Mouse (Mus musculus) heart, embryonic 13.5 days (tissue): Measurements from ENCODE around the gene Pard3b. TPM values are rescaled to one million over a fixed set of nuclear protein-coding genes. Genes with fewer than 3 reads are reported as not detected.

Experiments used
- ATAC-seq: fragments of 200-750 bp; cut with Nextera tagmentation; 2 replicates; pipeline ENCODE4 v1.8.0; 2017; ENCODE audit warnings: moderate TSS enrichment; ENCODE audit not compliant: insufficient number of reproducible peaks, low FRiP score, low TSS enrichment; ENCODE audit errors: extremely low read depth
- H3K27ac ChIP-seq: fragments of 300-500 bp; sonication (generic); replicated peaks from 2 replicates; pipeline ENCODE4 v1.5.1; 2015; ENCODE audit warnings: moderate library complexity, mild to moderate bottlenecking, inconsistent platforms
- H3K27me3 ChIP-seq: fragments of 300-500 bp; sonication (generic); replicated peaks from 2 replicates; pipeline ENCODE4 v1.6.1; 2015; ENCODE audit warnings: mild to moderate bottlenecking, inconsistent platforms
- H3K36me3 ChIP-seq: fragments of 300-500 bp; sonication (generic); 2 replicates; pipeline ENCODE4 v1.6.1; 2015; ENCODE audit warnings: mild to moderate bottlenecking, inconsistent platforms
- H3K4me1 ChIP-seq: fragments of 300-500 bp; sonication (generic); 2 replicates; pipeline ENCODE4 v1.6.1; 2015; ENCODE audit warnings: inconsistent platforms
- H3K4me2 ChIP-seq: fragments of 300-500 bp; sonication (generic); 2 replicates; pipeline ENCODE4 v1.6.1; 2015; ENCODE audit warnings: inconsistent platforms, mild to moderate bottlenecking, moderate library complexity
- H3K4me3 ChIP-seq: fragments of 300-500 bp; sonication (generic); 2 replicates; pipeline ENCODE4 v1.5.1; 2015; ENCODE audit warnings: moderate library complexity, mild to moderate bottlenecking, inconsistent platforms
- H3K9ac ChIP-seq: fragments of 300-500 bp; sonication (generic); 2 replicates; pipeline ENCODE4 v1.6.1; 2015; ENCODE audit warnings: inconsistent platforms, mild to moderate bottlenecking, moderate library complexity
- H3K9me3 ChIP-seq: fragments of 300-500 bp; sonication (generic); 2 replicates; pipeline ENCODE4 v1.6.1; 2016; ENCODE audit warnings: inconsistent platforms
- WGBS: fragments of 180-500 bp; shearing (Covaris S2); methylation state at CpG from one replicate; pipeline ENCODE4 v1.1.7; 2015; ENCODE audit warnings: mixed read lengths; 5-methylcytosine and 5-hydroxymethylcytosine counted together
- polyA plus RNA-seq: library from polyadenylated mRNA; unstranded; fragments of >200 nt; fragmentation: Nextera tagmentation; extraction: Ambion mirVana; gene quantifications from 2 replicates; pipeline ENCODE4 v1.2.1, GENCODE M21; 2015

Gene Pard3b
- 11.8 and 12.2 TPM in 2 replicates for polyA plus RNA-seq

- ATAC-seq: peak; percentile 71; the same call in 1 of the 2 replicates
- H3K9me3 ChIP-seq: no peaks in the 10 kb centered on the region
Measured at GRCm38 (mm10) chr1:61638347-61639111, at the start of gene Pard3b. Gene Pard3b, plus strand, starts transcription at chr1:61638824.

GRCm38 (mm10) chr1:61616176-61616575, 22.4 kb upstream of the Pard3b start:
- H3K36me3 ChIP-seq: no peaks in the 10 kb centered on the region
- no peak overlapping the region for H3K4me2 ChIP-seq
- H3K9ac ChIP-seq: no peak overlapping the region
- no peak for ATAC-seq
- no peak overlapping the region for H3K4me3 ChIP-seq
- no peaks in the 10 kb centered on the region for H3K9me3 ChIP-seq
- no peaks in the 10 kb centered on the region for H3K27me3 ChIP-seq
- no peaks in the 10 kb centered on the region for H3K4me1 ChIP-seq
- no peak overlapping the region for H3K27ac ChIP-seq

More at GRCm38 (mm10) chr1:61638347-61639111, at the start of gene Pard3b:
- under 1% methylated on average over 59 of the region's 60 CpGs for WGBS
- peak within 1 kb of the TSS; percentile 86 for H3K4me2 ChIP-seq
- H3K4me1 ChIP-seq: peaks cover 19% of the 10 kb centered on the region
- peak within 1 kb of the TSS; percentile 96 for H3K9ac ChIP-seq
- no peaks in the 10 kb centered on the region for H3K36me3 ChIP-seq
- peak within 1 kb of the TSS; percentile 66 for H3K27ac ChIP-seq
- H3K4me3 ChIP-seq: peak within 1 kb of the TSS; percentile 96
- no peaks in the 10 kb centered on the region for H3K27me3 ChIP-seq

GRCm38 (mm10) chr1:61620651-61621050, 18.0 kb upstream of the Pard3b start:
- H3K27ac ChIP-seq: no peak overlapping the region
- H3K9me3 ChIP-seq: no peaks in the 10 kb centered on the region
- 80% methylated on average over 1 of the region's 1 CpGs for WGBS
- no peaks in the 10 kb centered on the region for H3K4me1 ChIP-seq
- H3K27me3 ChIP-seq: no peaks in the 10 kb centered on the region
- no peak overlapping the region for H3K4me3 ChIP-seq
- no peak for ATAC-seq
- H3K9ac ChIP-seq: no peak overlapping the region
- H3K4me2 ChIP-seq: no peak overlapping the region
- no peaks in the 10 kb centered on the region for H3K36me3 ChIP-seq

GRCm38 (mm10) chr1:61629857-61630256, 8.8 kb upstream of the Pard3b start:
- Histone ChIP-seq H3K9ac (no peak overlapping the region), H3K4me2 (no peak overlapping the region), H3K27me3 (no peaks in the 10 kb centered on the region), H3K27ac (no peak overlapping the region), H3K36me3 (no peaks in the 10 kb centered on the region), H3K9me3 (no peaks in the 10 kb centered on the region), H3K4me3 (no peak overlapping the region), H3K4me1 (no peaks in the 10 kb centered on the region)
- WGBS: 47% methylated on average over 2 of the region's 2 CpGs
- no peak for ATAC-seq

- H3K27ac ChIP-seq: peak overlapping the region; percentile 66
- no peaks in the 10 kb centered on the region for H3K36me3 ChIP-seq
- H3K4me3 ChIP-seq: peak overlapping the region; percentile 96
- H3K4me2 ChIP-seq: peak overlapping the region; percentile 86
- no peaks in the 10 kb centered on the region for H3K27me3 ChIP-seq
- H3K4me1 ChIP-seq: peaks cover 19% of the 10 kb centered on the region
- WGBS: 3% methylated on average over 40 of the region's 40 CpGs
- H3K9me3 ChIP-seq: no peaks in the 10 kb centered on the region
- peak overlapping the region; percentile 96 for H3K9ac ChIP-seq
- ATAC-seq: no peak; the same call in 1 of the 2 replicates
Measured at GRCm38 (mm10) chr1:61639114-61640093, 780 bp downstream of the Pard3b start.

- Histone ChIP-seq H3K9ac (no peak overlapping the region), H3K27ac (no peak overlapping the region), H3K4me2 (0 out of 2 replicates have a peak overlapping the region, but pooled peaks have one; percentile 13), H3K4me3 (no peak overlapping the region), H3K4me1 (peaks cover 19% of the 10 kb centered on the region), H3K27me3 (no peaks in the 10 kb centered on the region), H3K36me3 (no peaks in the 10 kb centered on the region), H3K9me3 (no peaks in the 10 kb centered on the region)
- ATAC-seq: no peak
- WGBS: 14% methylated on average over 4 of the region's 4 CpGs
Measured at GRCm38 (mm10) chr1:61641880-61642279, 3.3 kb downstream of the Pard3b start.

GRCm38 (mm10) chr1:61645062-61645461, 6.4 kb downstream of the Pard3b start:
- no peaks in the 10 kb centered on the region for H3K9me3 ChIP-seq
- H3K4me3 ChIP-seq: no peak overlapping the region
- H3K9ac ChIP-seq: no peak overlapping the region
- peaks cover 11% of the 10 kb centered on the region for H3K4me1 ChIP-seq
- H3K27ac ChIP-seq: no peak overlapping the region
- H3K27me3 ChIP-seq: no peaks in the 10 kb centered on the region
- no peak for ATAC-seq
- H3K4me2 ChIP-seq: no peak overlapping the region
- 64% methylated on average over 3 of the region's 3 CpGs for WGBS
- H3K36me3 ChIP-seq: no peaks in the 10 kb centered on the region

- Histone ChIP-seq H3K36me3 (no peaks in the 10 kb centered on the region), H3K9me3 (no peaks in the 10 kb centered on the region), H3K27ac (no peak overlapping the region), H3K4me2 (no peak overlapping the region), H3K9ac (no peak overlapping the region), H3K4me3 (no peak overlapping the region), H3K27me3 (no peaks in the 10 kb centered on the region), H3K4me1 (peaks cover 15% of the 10 kb centered on the region)
- no peak for ATAC-seq
Measured at GRCm38 (mm10) chr1:61649964-61650363, 11.3 kb downstream of the Pard3b start.

- peaks cover 15% of the 10 kb centered on the region for H3K4me1 ChIP-seq
- H3K9me3 ChIP-seq: no peaks in the 10 kb centered on the region
- H3K4me2 ChIP-seq: no peak overlapping the region
- ATAC-seq: no peak
- no peak overlapping the region for H3K9ac ChIP-seq
- H3K36me3 ChIP-seq: no peaks in the 10 kb centered on the region
- no peak overlapping the region for H3K27ac ChIP-seq
- no peaks in the 10 kb centered on the region for H3K27me3 ChIP-seq
- 75% methylated on average over 1 of the region's 1 CpGs for WGBS
- no peak overlapping the region for H3K4me3 ChIP-seq
Measured at GRCm38 (mm10) chr1:61651454-61652271, 13.0 kb downstream of the Pard3b start.

- H3K9me3 ChIP-seq: no peaks in the 10 kb centered on the region
- peaks cover 11% of the 10 kb centered on the region; the same call in 1 of the 2 replicates for H3K4me1 ChIP-seq
- 77% methylated on average over 3 of the region's 3 CpGs for WGBS
- no peak overlapping the region for H3K27ac ChIP-seq
- H3K27me3 ChIP-seq: no peaks in the 10 kb centered on the region
- H3K4me3 ChIP-seq: no peak overlapping the region
- H3K9ac ChIP-seq: no peak overlapping the region
- H3K36me3 ChIP-seq: no peaks in the 10 kb centered on the region
- ATAC-seq: no peak
- no peak overlapping the region for H3K4me2 ChIP-seq
Measured at GRCm38 (mm10) chr1:61657760-61658159, 19.1 kb downstream of the Pard3b start.

- Histone ChIP-seq H3K9me3 (no peaks in the 10 kb centered on the region), H3K27me3 (no peaks in the 10 kb centered on the region), H3K36me3 (no peaks in the 10 kb centered on the region), H3K4me1 (peaks cover 11% of the 10 kb centered on the region; the same call in 1 of the 2 replicates), H3K27ac (no peak overlapping the region), H3K4me3 (no peak overlapping the region), H3K9ac (no peak overlapping the region), H3K4me2 (no peak overlapping the region)
- WGBS: 60% methylated on average over 3 of the region's 3 CpGs
- no peak for ATAC-seq
Measured at GRCm38 (mm10) chr1:61659931-61660330, 21.3 kb downstream of the Pard3b start.
